Mouse (Mus musculus): ENCODE measurements around the gene Pank2. TPM values are rescaled to one million over a fixed set of nuclear protein-coding genes. Genes with fewer than 3 reads are reported as not detected.

The Pank2 gene
- polyA plus RNA-seq, 1 experiment from 2014 or later = 33.6 TPM

DNA sequence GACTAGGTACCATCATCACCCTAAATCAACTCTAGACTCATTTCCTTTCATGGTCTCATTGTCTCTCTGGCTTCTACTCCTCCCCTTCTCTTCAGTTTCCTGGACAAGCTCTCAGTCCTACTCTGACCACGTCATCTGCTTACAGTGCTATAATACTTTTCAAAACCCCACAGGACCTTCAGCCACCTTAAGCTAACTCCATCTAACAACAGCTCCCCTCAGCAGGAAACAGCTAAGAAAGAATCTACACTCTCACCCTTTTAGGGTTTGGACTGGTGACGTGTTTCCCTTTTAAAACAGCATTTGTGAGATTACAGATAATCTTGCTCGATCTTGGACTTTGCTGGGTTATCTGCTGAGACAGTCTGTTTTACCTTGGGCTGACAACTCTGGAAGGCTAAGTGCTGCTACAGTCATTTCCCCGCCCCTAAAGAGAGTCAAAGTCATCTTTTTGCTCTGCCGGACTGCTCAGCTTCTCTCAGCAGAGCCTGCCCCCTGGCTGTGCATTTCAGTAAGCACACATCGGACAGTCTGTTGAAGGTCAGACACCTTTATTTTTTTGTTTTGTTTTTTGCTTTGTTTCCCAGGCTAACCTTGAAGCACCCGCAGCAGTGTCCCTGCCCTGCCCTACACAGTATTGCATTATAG is 8.5 kb upstream of the Pank2 start:
- ATAC-seq (replicated peaks; ENCODE audit: insufficient number of reproducible peaks, low FRiP score, low TSS enrichment) = peak; percentile 81
- Histone ChIP-seq H3K4me2 (peak overlapping the region; percentile 35), H3K4me3 (ENCODE audit: low read depth, low read length) (no peak overlapping the region), H3K36me3 (ENCODE audit: control insufficient read depth, insufficient read depth, low read length) (peaks cover 2% of the 10 kb centered on the region; the same call in 1 of the 2 replicates), H3K27ac (ENCODE audit: low read depth, low read length) (peak overlapping the region; percentile 64; the same call in 1 of the 2 replicates), H3K9me3 (replicated peaks; ENCODE audit: control insufficient read depth, low read length) (no peaks in the 10 kb centered on the region), H3K27me3 (ENCODE audit: control insufficient read depth, insufficient read depth, low read length) (no peaks in the 10 kb centered on the region), H3K9ac (ENCODE audit: low read depth, low read length) (0 out of 2 replicates have a peak overlapping the region, but pooled peaks have one; percentile 22), H3K4me1 (ENCODE audit: control insufficient read depth, insufficient read depth, low read length) (peaks cover 8% of the 10 kb centered on the region)
- 16% methylated on average over 7 of the region's 7 CpGs for WGBS (ENCODE audit: insufficient replicate concordance)

DNA sequence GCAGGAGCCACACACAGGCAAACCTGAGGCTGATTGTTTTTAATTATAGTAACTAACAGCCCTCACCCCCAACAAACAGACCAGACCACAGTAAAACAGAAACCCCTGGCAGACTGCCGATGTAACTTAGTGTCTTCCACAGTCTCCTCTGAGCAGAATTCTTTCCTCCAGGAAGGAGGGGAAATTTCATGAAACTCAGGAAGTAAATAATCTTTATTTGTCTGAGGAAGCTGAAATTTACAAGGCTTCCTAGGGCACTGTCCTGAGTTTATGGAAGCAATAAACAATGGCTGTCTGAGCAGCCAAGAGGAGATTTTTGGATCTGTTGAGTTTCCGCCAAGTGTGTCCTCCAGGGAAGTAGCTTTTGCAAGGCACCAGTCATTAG is 8.0 kb upstream of the Pank2 start:
- Histone ChIP-seq H3K36me3 (ENCODE audit: control insufficient read depth, insufficient read depth, low read length) (no peaks in the 10 kb centered on the region), H3K9me3 (replicated peaks; ENCODE audit: control insufficient read depth, low read length) (no peaks in the 10 kb centered on the region), H3K4me3 (ENCODE audit: low read depth, low read length) (no peak overlapping the region), H3K4me2 (peak overlapping the region; percentile 35), H3K9ac (ENCODE audit: low read depth, low read length) (0 out of 2 replicates have a peak overlapping the region, but pooled peaks have one; percentile 22), H3K4me1 (ENCODE audit: control insufficient read depth, insufficient read depth, low read length) (peaks cover 8% of the 10 kb centered on the region), H3K27ac (ENCODE audit: low read depth, low read length) (peak overlapping the region; percentile 64; the same call in 1 of the 2 replicates), H3K27me3 (ENCODE audit: control insufficient read depth, insufficient read depth, low read length) (no peaks in the 10 kb centered on the region)
- no peak; the same call in 1 of the 2 replicates for ATAC-seq (replicated peaks; ENCODE audit: insufficient number of reproducible peaks, low FRiP score, low TSS enrichment)
- 74% methylated on average over 2 of the region's 2 CpGs for WGBS (ENCODE audit: insufficient replicate concordance)

DNA sequence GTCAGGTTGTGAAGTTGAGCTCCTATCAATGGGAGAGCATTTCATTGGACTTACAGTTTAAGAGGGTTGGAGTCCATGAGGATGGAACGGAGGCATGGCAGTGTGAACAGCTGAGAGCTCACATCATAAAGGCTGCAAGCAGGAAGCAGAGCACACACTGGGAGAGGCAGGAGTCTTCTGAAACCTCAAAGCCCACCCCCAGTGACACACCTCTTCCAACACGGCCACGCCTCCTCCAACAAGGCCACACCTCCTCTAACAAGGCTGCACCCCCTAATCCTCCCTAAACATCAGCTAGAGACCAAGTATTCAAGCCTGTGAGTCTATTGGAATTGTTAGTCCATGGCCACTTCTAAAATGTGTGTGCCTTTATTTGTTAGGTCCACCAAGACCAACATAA is 6.6 kb upstream of the Pank2 start:
- Histone ChIP-seq H3K4me1 (ENCODE audit: control insufficient read depth, insufficient read depth, low read length) (peaks cover 16% of the 10 kb centered on the region), H3K27ac (ENCODE audit: low read depth, low read length) (no peak overlapping the region), H3K27me3 (ENCODE audit: control insufficient read depth, insufficient read depth, low read length) (no peaks in the 10 kb centered on the region), H3K4me2 (no peak overlapping the region), H3K4me3 (ENCODE audit: low read depth, low read length) (no peak overlapping the region), H3K36me3 (ENCODE audit: control insufficient read depth, insufficient read depth, low read length) (no peaks in the 10 kb centered on the region), H3K9ac (ENCODE audit: low read depth, low read length) (no peak overlapping the region), H3K9me3 (replicated peaks; ENCODE audit: control insufficient read depth, low read length) (no peaks in the 10 kb centered on the region)
- 53% methylated on average over 3 of the region's 3 CpGs for WGBS (ENCODE audit: insufficient replicate concordance)
- no peak for ATAC-seq (replicated peaks; ENCODE audit: insufficient number of reproducible peaks, low FRiP score, low TSS enrichment)

DNA sequence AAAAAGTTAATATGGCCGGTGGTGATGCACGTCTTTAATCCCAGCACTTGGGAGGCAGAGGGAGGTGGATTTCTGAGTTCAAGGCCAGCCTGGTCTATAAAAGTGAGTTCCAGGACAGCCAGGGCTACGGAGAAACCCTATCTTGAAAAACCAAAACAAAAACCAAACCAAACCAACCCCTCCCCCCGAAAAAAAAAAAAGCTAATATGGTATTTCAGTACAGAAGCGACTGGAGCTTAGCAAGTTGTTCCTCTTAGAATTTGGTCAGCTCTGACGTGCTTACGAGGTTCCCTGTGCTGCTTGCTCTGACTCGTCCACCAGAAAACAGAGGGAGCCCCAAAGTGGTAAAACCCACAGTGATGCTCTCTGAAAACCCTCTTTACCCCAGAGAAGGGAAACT is 3.6 kb upstream of the Pank2 start:
- no peak for ATAC-seq (replicated peaks; ENCODE audit: insufficient number of reproducible peaks, low FRiP score, low TSS enrichment)
- H3K4me1 ChIP-seq (ENCODE audit: control insufficient read depth, insufficient read depth, low read length) = peaks cover 21% of the 10 kb centered on the region
- no peaks in the 10 kb centered on the region for H3K36me3 ChIP-seq (ENCODE audit: control insufficient read depth, insufficient read depth, low read length)
- H3K27ac ChIP-seq (ENCODE audit: low read depth, low read length) = no peak overlapping the region
- H3K9ac ChIP-seq (ENCODE audit: low read depth, low read length) = no peak overlapping the region
- no peak overlapping the region for H3K4me3 ChIP-seq (ENCODE audit: low read depth, low read length)
- no peaks in the 10 kb centered on the region for H3K27me3 ChIP-seq (ENCODE audit: control insufficient read depth, insufficient read depth, low read length)
- 83% methylated on average over 8 of the region's 8 CpGs for WGBS (ENCODE audit: insufficient replicate concordance)
- no peak overlapping the region for H3K4me2 ChIP-seq
- H3K9me3 ChIP-seq (replicated peaks; ENCODE audit: control insufficient read depth, low read length) = no peaks in the 10 kb centered on the region

DNA sequence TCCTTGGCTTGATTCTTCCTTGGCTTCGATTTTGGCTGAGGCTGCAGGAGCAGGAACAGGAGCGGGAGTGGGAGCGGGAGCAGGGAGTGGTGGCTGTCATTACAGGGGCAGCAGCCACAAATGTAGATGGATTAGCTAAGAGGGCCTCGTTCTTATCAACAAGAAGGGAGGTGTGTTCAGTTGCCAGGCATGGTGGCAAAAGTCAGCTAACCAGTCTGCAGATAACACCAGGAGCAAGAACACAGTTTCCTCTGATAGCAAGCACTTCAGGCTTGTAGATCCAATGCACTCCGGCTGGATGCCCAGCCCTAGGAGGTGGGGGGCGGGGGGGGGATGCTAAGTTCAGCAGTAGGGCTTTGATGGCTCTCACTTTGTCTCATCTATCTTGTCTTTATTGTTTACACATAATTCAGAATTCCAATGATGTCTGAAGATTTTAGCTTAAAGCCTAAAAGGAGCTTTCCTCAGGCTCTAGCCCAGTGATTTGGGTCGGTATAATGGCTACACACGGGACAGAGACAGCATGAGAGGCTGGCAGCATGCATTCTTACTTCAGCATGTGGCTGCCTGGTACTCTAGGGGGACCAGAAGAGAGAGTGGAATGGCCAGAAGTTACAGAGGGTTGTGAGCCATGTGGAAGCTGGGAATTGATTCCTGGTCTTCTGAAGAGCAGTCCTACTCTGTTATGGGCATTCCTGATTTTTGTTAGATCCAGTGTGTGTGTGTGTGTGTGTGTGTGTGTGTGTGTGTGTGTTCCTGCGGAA is 1.6 kb upstream of the Pank2 start:
- Histone ChIP-seq H3K9me3 (replicated peaks; ENCODE audit: control insufficient read depth, low read length) (no peaks in the 10 kb centered on the region), H3K4me2 (peak overlapping the region; percentile 29), H3K4me1 (ENCODE audit: control insufficient read depth, insufficient read depth, low read length) (peaks cover 24% of the 10 kb centered on the region), H3K4me3 (ENCODE audit: low read depth, low read length) (no peak overlapping the region), H3K9ac (ENCODE audit: low read depth, low read length) (peak overlapping the region; percentile 28; the same call in 1 of the 2 replicates), H3K36me3 (ENCODE audit: control insufficient read depth, insufficient read depth, low read length) (no peaks in the 10 kb centered on the region), H3K27ac (ENCODE audit: low read depth, low read length) (peak overlapping the region; percentile 41; the same call in 1 of the 2 replicates), H3K27me3 (ENCODE audit: control insufficient read depth, insufficient read depth, low read length) (no peaks in the 10 kb centered on the region)
- ATAC-seq (replicated peaks; ENCODE audit: insufficient number of reproducible peaks, low FRiP score, low TSS enrichment) = no peak
- 26% methylated on average over 9 of the region's 9 CpGs for WGBS (ENCODE audit: insufficient replicate concordance)

DNA sequence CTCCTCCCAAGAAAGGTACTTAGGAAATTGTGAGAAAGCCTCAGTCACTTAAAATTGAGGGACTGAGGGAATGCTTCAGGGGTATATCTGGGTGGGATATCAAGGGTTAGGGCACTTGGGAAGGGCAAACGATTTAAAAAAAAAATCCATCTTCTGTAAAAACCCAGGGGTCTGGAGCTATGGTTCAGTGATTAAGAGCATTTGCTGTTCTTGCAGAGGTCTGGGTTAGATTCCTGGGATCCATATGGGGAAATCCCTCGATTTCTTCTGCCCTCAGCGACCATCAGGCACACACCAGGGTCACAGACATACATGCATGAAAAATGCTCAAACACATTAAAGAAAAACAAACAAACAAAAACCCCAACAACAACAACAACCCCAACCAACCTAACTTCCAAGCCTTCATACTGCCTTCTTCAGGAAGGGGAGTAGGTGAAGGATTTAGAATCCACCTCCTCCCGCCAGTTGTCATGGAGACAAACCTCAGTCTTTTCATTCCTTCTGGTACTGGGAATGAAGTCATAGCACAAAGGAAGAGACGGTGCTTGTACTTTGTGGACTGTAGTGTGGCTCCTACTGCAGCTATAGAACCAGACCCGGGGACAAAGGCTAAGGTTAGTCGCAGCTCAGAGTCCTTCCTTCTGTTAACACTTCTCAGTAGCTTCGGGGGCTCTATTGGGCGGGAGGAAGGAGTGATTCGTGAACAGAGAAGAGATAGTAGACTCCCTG is 648 bp upstream of the Pank2 start:
- peak overlapping the region; percentile 100 for H3K27ac ChIP-seq (ENCODE audit: low read depth, low read length)
- ATAC-seq (replicated peaks; ENCODE audit: insufficient number of reproducible peaks, low FRiP score, low TSS enrichment) = peak; percentile 22; the same call in 1 of the 2 replicates

DNA sequence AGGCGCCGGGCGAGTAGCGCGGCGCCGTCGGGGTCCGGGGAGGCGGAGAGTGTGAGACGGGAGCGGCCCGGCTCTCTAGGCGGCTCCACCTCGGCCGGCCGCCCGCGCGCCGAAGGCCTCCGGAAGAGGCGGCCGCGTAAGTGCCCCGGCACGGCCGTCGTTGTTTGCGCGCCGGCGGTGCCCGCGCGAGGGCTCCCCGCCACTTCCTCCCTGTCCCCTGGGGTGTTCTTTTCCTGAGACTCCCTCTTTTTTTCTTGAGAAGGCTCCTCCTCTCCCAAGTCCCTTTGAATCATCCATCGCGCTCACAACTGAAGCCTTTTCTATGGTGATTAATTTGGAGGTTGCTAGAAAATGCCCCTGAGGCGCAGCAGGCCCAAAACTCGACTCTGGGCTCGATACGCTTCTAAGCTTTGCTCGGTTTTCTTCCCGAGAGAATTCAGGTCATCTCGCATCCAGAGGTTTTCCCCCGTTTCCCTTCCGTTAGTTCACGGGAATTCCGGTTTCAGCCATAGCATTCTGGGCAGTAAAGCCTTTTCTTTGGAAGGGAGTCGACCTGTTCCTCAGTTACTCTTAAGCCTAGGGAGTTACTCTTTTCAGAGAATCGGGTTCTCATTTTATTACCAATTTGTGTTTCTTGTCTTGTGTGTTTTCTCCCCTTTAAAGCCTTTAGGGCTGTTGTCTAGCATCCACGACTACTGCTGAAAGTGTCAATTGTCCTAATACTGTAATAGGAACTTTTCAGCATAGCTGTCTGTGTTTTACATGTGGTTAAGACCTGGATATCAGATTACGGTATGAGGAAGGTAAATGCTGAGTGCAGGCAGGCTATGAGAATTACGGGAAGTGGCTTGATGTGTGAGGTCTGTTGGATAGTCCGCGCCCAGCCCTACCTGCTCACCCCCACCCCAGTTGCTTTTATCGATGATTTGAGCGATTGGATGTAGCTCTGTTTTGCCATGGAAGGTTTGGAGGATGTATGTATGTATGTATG is 680 bp downstream of the Pank2 start:
- H3K36me3 ChIP-seq (ENCODE audit: control insufficient read depth, insufficient read depth, low read length) = no peaks in the 10 kb centered on the region
- H3K4me1 ChIP-seq (ENCODE audit: control insufficient read depth, insufficient read depth, low read length) = peaks cover 24% of the 10 kb centered on the region
- peak overlapping the region; percentile 100 for H3K27ac ChIP-seq (ENCODE audit: low read depth, low read length)
- H3K9ac ChIP-seq (ENCODE audit: low read depth, low read length) = peak overlapping the region; percentile 98
- H3K4me2 ChIP-seq = peak overlapping the region; percentile 72
- under 1% methylated on average over 58 of the region's 59 CpGs for WGBS (ENCODE audit: insufficient replicate concordance)
- H3K27me3 ChIP-seq (ENCODE audit: control insufficient read depth, insufficient read depth, low read length) = no peaks in the 10 kb centered on the region
- H3K9me3 ChIP-seq (replicated peaks; ENCODE audit: control insufficient read depth, low read length) = no peaks in the 10 kb centered on the region
- peak overlapping the region; percentile 83 for H3K4me3 ChIP-seq (ENCODE audit: low read depth, low read length)
- ATAC-seq (replicated peaks; ENCODE audit: insufficient number of reproducible peaks, low FRiP score, low TSS enrichment) = peak; percentile 81

More for the DNA sequence above, 648 bp upstream of the Pank2 start:
- H3K36me3 ChIP-seq (ENCODE audit: control insufficient read depth, insufficient read depth, low read length) = no peaks in the 10 kb centered on the region
- H3K4me2 ChIP-seq = peak overlapping the region; percentile 72
- H3K9ac ChIP-seq (ENCODE audit: low read depth, low read length) = peak overlapping the region; percentile 85
- H3K27me3 ChIP-seq (ENCODE audit: control insufficient read depth, insufficient read depth, low read length) = no peaks in the 10 kb centered on the region
- H3K9me3 ChIP-seq (replicated peaks; ENCODE audit: control insufficient read depth, low read length) = no peaks in the 10 kb centered on the region
- WGBS (ENCODE audit: insufficient replicate concordance) = 7% methylated on average over 10 of the region's 10 CpGs
- H3K4me1 ChIP-seq (ENCODE audit: control insufficient read depth, insufficient read depth, low read length) = peaks cover 24% of the 10 kb centered on the region
- H3K4me3 ChIP-seq (ENCODE audit: low read depth, low read length) = peak overlapping the region; percentile 83
